Mouse (Mus musculus) cerebellum, postnatal 10 days (tissue): ENCODE measurements around the gene Ufm1.

ENCODE experiments used
- DNase-seq, 2 experiments: peaks; one replicate each; pipeline ENCODE4 v3.0.0; 2021; ENCODE audit warnings: mixed read lengths in 2 of 2

Ufm1 gene

GRCm38 (mm10) chr3:53863383-53864220 is at the start of gene Ufm1:
Gene Ufm1 (minus strand): TSS chr3:53863830.
- peak; percentile 93 to 96 for DNase-seq

- peak; percentile 3 to 5 for DNase-seq
These were observed 27.2 kb upstream of the Ufm1 start for GRCm38 (mm10) chr3:53890619-53891540.

GRCm38 (mm10) chr3:53871596-53871995 is 8.0 kb upstream of the Ufm1 start:
- no peak for DNase-seq

- DNase-seq, result no peak
These were observed 6.9 kb upstream of the Ufm1 start for GRCm38 (mm10) chr3:53870482-53870881.

GRCm38 (mm10) chr3:53869263-53869662 is 5.6 kb upstream of the Ufm1 start:
- no peak for DNase-seq

GRCm38 (mm10) chr3:53868212-53868611 is 4.6 kb upstream of the Ufm1 start:
- DNase-seq, result no peak

GRCm38 (mm10) chr3:53854831-53855230 is 8.8 kb downstream of the Ufm1 start:
- DNase-seq, result no peak

- no peak for DNase-seq
These were observed 9.4 kb downstream of the Ufm1 start for GRCm38 (mm10) chr3:53854261-53854660.

GRCm38 (mm10) chr3:53848262-53848661 is 15.4 kb downstream of the Ufm1 start:
- no peak for DNase-seq

GRCm38 (mm10) chr3:53847726-53848125 is 15.9 kb downstream of the Ufm1 start:
- no peak for DNase-seq

- DNase-seq, result peak in 1 of 2 experiments; percentile 3
These were observed 17.3 kb downstream of the Ufm1 start for GRCm38 (mm10) chr3:53846206-53846928.

- no peak for DNase-seq
These were observed 18.8 kb downstream of the Ufm1 start, which contains the start of gene Gm10985 for GRCm38 (mm10) chr3:53844786-53845185. Gene Gm10985 (plus strand): TSS chr3:53845086.

- peak in 1 of 2 experiments; percentile 5 for DNase-seq
These were observed 29.4 kb downstream of the Ufm1 start for GRCm38 (mm10) chr3:53834238-53834637.

GRCm38 (mm10) chr3:53813421-53813977 is 50.1 kb downstream of the Ufm1 start:
- no peak for DNase-seq
